Mouse (Mus musculus): ENCODE measurements around the gene Obscn. TPM values are rescaled to one million over a fixed set of nuclear protein-coding genes. Genes with fewer than 3 reads are reported as not detected.

Obscn gene
- polyA plus RNA-seq, 1 experiment from 2014 or later: 0.14 TPM

- WGBS: 83% methylated on average over 18 of the region's 18 CpGs
- Histone ChIP-seq H3K9me3 (ENCODE audit: low read depth, low read length) (no peaks in the 10 kb centered on the region), H3K4me2 (no peak overlapping the region), H3K27ac (ENCODE audit: low read depth) (no peak overlapping the region), H3K4me3 (ENCODE audit: low read depth, low read length) (no peak overlapping the region), H3K36me3 (ENCODE audit: insufficient read depth) (peaks cover 61% of the 10 kb centered on the region), H3K4me1 (ENCODE audit: insufficient read depth) (0 out of 2 replicates have a peak, but pooled peaks cover 5% of the 10 kb centered on the region), H3K9ac (no peak overlapping the region), H3K27me3 (ENCODE audit: insufficient read depth, low read length) (no peaks in the 10 kb centered on the region)
- ATAC-seq (ENCODE audit: insufficient read depth) (no peak), DNase-seq (no peak)
- no peak for TF ChIP-seq CTCF (IDR thresholded peaks at IDR 0.05; ENCODE audit: low read depth)
Measured at GRCm38 (mm10) chr11:58982471-58983097, 153.6 kb downstream of the Obscn start.

GRCm38 (mm10) chr11:58981541-58982447 is 154.4 kb downstream of the Obscn start:
- no peak for ATAC-seq (ENCODE audit: insufficient read depth)
- 0 out of 2 replicates have a peak, but pooled peaks cover 5% of the 10 kb centered on the region for H3K4me1 ChIP-seq (ENCODE audit: insufficient read depth)
- 51% methylated on average over 14 of the region's 14 CpGs for WGBS
- no peak overlapping the region for H3K4me2 ChIP-seq
- no peak overlapping the region for H3K27ac ChIP-seq (ENCODE audit: low read depth)
- H3K9ac ChIP-seq: no peak overlapping the region
- no peaks in the 10 kb centered on the region for H3K27me3 ChIP-seq (ENCODE audit: insufficient read depth, low read length)
- H3K36me3 ChIP-seq (ENCODE audit: insufficient read depth): peaks cover 53% of the 10 kb centered on the region
- no peaks in the 10 kb centered on the region for H3K9me3 ChIP-seq (ENCODE audit: low read depth, low read length)
- peak; percentile 54 for TF ChIP-seq CTCF (IDR thresholded peaks at IDR 0.05; ENCODE audit: low read depth)
- DNase-seq: peak; percentile 59
- no peak overlapping the region for H3K4me3 ChIP-seq (ENCODE audit: low read depth, low read length)

- Histone ChIP-seq H3K4me3 (ENCODE audit: low read depth, low read length) (no peak overlapping the region), H3K27me3 (ENCODE audit: insufficient read depth, low read length) (no peaks in the 10 kb centered on the region), H3K36me3 (ENCODE audit: insufficient read depth) (peaks cover 40% of the 10 kb centered on the region), H3K9me3 (ENCODE audit: low read depth, low read length) (no peaks in the 10 kb centered on the region), H3K4me2 (peak overlapping the region; percentile 98), H3K27ac (ENCODE audit: low read depth) (peak overlapping the region; percentile 6; the same call in 1 of the 2 replicates), H3K4me1 (ENCODE audit: insufficient read depth) (0 out of 2 replicates have a peak, but pooled peaks cover 5% of the 10 kb centered on the region), H3K9ac (peak overlapping the region; percentile 87; the same call in 1 of the 2 replicates)
- 47% methylated on average over 5 of the region's 5 CpGs for WGBS
- no peak for DNase-seq
- ATAC-seq (ENCODE audit: insufficient read depth): no peak
- no peak for TF ChIP-seq CTCF (IDR thresholded peaks at IDR 0.05; ENCODE audit: low read depth)
Measured at GRCm38 (mm10) chr11:58980381-58980990, 155.7 kb downstream of the Obscn start.

DNA sequence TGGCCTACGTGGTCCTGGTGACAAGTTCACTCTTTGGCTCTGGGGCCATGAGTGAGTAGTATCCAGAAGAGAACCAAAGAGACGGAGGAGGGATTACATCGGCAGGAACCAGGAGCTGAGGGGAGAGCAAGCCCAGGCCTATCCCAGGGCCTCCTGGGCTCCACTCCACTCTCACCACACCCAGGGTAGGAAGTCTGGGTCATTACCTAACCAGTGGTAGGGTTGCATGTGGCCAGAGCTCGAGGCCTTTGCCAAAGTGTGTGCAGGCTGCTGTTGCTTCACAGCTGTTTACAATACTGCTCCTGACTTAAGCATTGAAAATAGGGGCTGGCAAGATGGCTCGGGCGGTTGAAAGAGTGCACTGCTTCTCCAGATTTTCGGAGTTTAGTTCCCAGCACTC is 156.5 kb downstream of the Obscn start:
- ATAC-seq (ENCODE audit: insufficient read depth): no peak
- Histone ChIP-seq H3K4me3 (ENCODE audit: low read depth, low read length) (peak overlapping the region; percentile 94), H3K4me2 (peak overlapping the region; percentile 98), H3K9ac (peak overlapping the region; percentile 87), H3K27ac (ENCODE audit: low read depth) (no peak overlapping the region), H3K9me3 (ENCODE audit: low read depth, low read length) (no peaks in the 10 kb centered on the region), H3K36me3 (ENCODE audit: insufficient read depth) (peaks cover 32% of the 10 kb centered on the region), H3K4me1 (ENCODE audit: insufficient read depth) (0 out of 2 replicates have a peak, but pooled peaks cover 5% of the 10 kb centered on the region), H3K27me3 (ENCODE audit: insufficient read depth, low read length) (no peaks in the 10 kb centered on the region)
- WGBS: 72% methylated on average over 7 of the region's 7 CpGs
- TF ChIP-seq CTCF (IDR thresholded peaks at IDR 0.05; ENCODE audit: low read depth): no peak
- DNase-seq: no peak

DNA sequence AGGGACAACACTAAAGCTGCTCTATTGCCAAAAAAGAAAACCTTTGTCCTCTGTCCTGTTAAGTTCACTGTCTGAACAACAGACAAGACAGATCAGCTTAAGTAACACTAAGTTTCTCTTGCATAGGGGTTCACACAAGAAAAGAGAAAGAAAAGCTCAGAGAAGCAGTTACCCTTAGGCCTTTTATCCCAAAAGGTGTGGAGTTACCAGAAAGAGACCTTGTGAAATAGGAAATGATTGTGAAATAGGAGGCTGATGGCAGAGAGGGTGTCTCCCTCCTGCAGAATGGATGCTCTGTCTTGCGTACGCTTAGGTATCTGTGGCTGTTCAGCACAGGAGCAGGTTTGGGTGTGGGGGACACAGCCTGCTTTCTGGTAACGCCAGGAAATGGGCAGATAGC is 157.0 kb downstream of the Obscn start:
- no peak for DNase-seq
- no peaks in the 10 kb centered on the region for H3K9me3 ChIP-seq (ENCODE audit: low read depth, low read length)
- H3K27ac ChIP-seq (ENCODE audit: low read depth): no peak overlapping the region
- no peak for TF ChIP-seq CTCF (IDR thresholded peaks at IDR 0.05; ENCODE audit: low read depth)
- 78% methylated on average over 3 of the region's 3 CpGs for WGBS
- peak overlapping the region; percentile 98 for H3K4me2 ChIP-seq
- no peak for ATAC-seq (ENCODE audit: insufficient read depth)
- peaks cover 27% of the 10 kb centered on the region for H3K36me3 ChIP-seq (ENCODE audit: insufficient read depth)
- H3K9ac ChIP-seq: peak overlapping the region; percentile 87
- H3K27me3 ChIP-seq (ENCODE audit: insufficient read depth, low read length): no peaks in the 10 kb centered on the region
- 0 out of 2 replicates have a peak, but pooled peaks cover 5% of the 10 kb centered on the region for H3K4me1 ChIP-seq (ENCODE audit: insufficient read depth)
- peak overlapping the region; percentile 94 for H3K4me3 ChIP-seq (ENCODE audit: low read depth, low read length)

DNA sequence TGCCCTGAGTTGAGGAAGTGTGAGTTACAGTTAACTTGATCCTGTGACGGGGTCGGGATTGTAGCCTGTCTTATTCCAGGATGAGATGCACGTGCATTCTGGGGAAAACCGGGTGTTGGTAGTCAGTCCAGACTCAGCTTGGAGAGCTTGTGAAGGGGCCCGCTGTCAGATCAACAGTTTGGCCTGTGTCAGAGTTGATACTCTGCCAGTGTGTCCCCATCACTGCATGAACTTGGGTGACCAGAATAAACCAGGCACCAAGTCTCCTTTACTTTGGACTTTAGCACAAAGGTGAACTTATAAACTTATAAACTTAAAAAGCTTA is 157.5 kb downstream of the Obscn start:
- no peaks in the 10 kb centered on the region for H3K27me3 ChIP-seq (ENCODE audit: insufficient read depth, low read length)
- H3K9me3 ChIP-seq (ENCODE audit: low read depth, low read length): no peaks in the 10 kb centered on the region
- 0 out of 2 replicates have a peak, but pooled peaks cover 5% of the 10 kb centered on the region for H3K4me1 ChIP-seq (ENCODE audit: insufficient read depth)
- TF ChIP-seq CTCF (IDR thresholded peaks at IDR 0.05; ENCODE audit: low read depth): no peak
- peak overlapping the region; percentile 98 for H3K4me2 ChIP-seq
- H3K27ac ChIP-seq (ENCODE audit: low read depth): no peak overlapping the region
- DNase-seq (no peak), ATAC-seq (ENCODE audit: insufficient read depth) (peak; percentile 14; the same call in 1 of the 2 replicates)
- H3K4me3 ChIP-seq (ENCODE audit: low read depth, low read length): peak overlapping the region; percentile 94
- H3K36me3 ChIP-seq (ENCODE audit: insufficient read depth): peaks cover 22% of the 10 kb centered on the region
- peak overlapping the region; percentile 87 for H3K9ac ChIP-seq
- 3% methylated on average over 5 of the region's 5 CpGs for WGBS
